Mouse (Mus musculus) limb, embryonic 10.5 days (tissue): ENCODE results near the gene Sfxn4. TPM values are rescaled to one million over a fixed set of nuclear protein-coding genes. Genes with fewer than 3 reads are reported as not detected.
A peak's percentile ranks its signal among the peaks of the same experiment; 100 is the strongest.

Source experiments
- DNase-seq: peaks from one replicate; pipeline ENCODE4 v3.0.0-alpha.2; 2017; ENCODE audit warnings: low spot score
- H3K27ac ChIP-seq: fragments of 300-500 bp; sonication (generic); 2 replicates; pipeline ENCODE4 v1.5.1; 2016; ENCODE audit warnings: mild to moderate bottlenecking
- H3K27me3 ChIP-seq: fragments of 300-500 bp; sonication (generic); 2 replicates; pipeline ENCODE4 v1.6.1; 2016; ENCODE audit warnings: low read depth, mild to moderate bottlenecking; ENCODE audit not compliant: poor library complexity, severe bottlenecking
- H3K36me3 ChIP-seq: fragments of 300-500 bp; sonication (generic); 2 replicates; pipeline ENCODE4 v1.6.1; 2016; ENCODE audit warnings: mild to moderate bottlenecking, moderate library complexity
- H3K4me1 ChIP-seq: fragments of 300-500 bp; sonication (generic); 2 replicates; pipeline ENCODE4 v1.6.1; 2016
- H3K4me3 ChIP-seq: fragments of 300-500 bp; sonication (generic); 2 replicates; pipeline ENCODE4 v1.5.1; 2016; ENCODE audit warnings: mild to moderate bottlenecking, moderate library complexity
- H3K9me3 ChIP-seq: fragments of 300-500 bp; sonication (generic); replicated peaks from 2 replicates; pipeline ENCODE4 v1.6.1; 2016; ENCODE audit warnings: mild to moderate bottlenecking
- WGBS: fragments of 180-500 bp; shearing (Covaris S2); methylation state at CpG from one replicate; pipeline ENCODE4 v1.1.7; 2016; 5-methylcytosine and 5-hydroxymethylcytosine counted together
- polyA plus RNA-seq: library from polyadenylated mRNA; unstranded; fragments of >200 nt; fragmentation: Nextera tagmentation; extraction: Ambion mirVana; gene quantifications from 2 replicates; pipeline ENCODE4 v1.2.1, GENCODE M21; 2016

Sfxn4 gene
- polyA plus RNA-seq, 1 experiment from 2014 or later = 12.8 TPM

DNA sequence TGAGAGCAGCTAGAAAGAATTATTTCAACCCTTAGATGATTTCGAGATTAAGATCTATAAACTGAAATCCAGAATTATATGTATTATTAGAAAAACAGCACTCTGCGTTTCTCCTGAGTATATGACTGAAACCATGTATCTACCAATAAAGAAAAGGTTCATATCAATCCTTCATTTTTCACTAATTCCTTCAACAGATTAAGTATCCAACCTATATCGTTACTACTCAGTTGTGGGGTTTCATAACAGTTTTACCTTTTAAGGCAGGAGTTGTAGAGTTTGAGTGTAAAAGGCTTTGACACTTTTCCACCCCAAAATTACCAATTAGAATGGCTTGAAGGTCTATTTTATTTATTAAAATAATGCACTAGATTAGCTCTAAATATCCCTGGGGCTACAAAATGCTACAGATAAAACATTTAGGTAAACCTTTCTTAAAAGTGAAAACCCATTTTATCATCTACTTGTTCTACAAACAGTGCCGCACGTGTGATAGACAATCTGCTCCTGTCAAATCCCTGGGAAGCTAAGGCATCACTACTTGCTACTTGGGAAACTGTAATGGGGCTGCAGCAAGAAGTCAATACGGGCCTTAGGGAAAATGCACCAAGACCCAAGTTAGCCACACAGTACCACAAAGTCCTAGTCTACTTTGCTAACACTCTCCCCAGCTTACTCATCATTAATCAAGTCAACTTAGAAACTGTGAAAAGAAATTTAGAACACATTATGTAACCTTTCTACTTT is 72.9 kb downstream of the Sfxn4 start:
- WGBS = 58% methylated on average over 6 of the region's 6 CpGs
- DNase-seq = no peak
- Histone ChIP-seq H3K9me3 (no peaks in the 10 kb centered on the region), H3K4me3 (peak overlapping the region; percentile 96), H3K4me1 (peaks cover 14% of the 10 kb centered on the region), H3K27ac (no peak overlapping the region), H3K36me3 (peaks cover 17% of the 10 kb centered on the region), H3K27me3 (no peaks in the 10 kb centered on the region)

DNA sequence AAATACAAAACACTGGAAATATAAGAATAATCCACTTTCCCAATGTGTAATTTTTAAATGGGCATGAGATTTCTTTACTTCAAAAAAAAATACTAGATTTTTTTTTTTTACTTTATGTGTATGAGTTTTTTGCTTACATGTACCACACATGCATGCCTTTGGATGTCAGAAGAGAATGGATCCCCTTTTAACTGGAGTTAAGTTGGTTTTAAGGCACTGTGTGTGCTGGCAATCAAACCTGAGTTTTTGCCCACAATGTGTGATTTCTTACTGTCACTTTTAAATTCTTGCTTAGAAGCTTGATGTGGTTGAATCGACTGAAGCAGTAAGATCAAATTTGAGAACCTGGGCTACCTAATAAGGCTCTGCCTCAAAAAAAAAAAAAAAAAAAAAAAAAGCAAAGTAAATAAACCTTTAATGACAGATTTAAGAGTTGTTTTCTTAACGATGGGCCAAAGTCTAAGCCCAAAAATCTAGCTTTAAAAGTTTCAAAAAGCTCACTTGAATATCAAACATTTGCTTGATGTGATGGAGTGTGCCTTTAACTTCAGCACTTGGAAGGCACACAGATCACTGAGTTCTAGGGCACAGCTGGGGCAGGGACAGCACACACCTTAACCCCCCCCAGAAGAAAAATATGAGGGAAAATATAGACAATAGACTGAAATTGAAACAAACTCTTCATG is 73.7 kb downstream of the Sfxn4 start:
- WGBS = 71% methylated on average over 2 of the region's 2 CpGs
- Histone ChIP-seq H3K4me1 (peaks cover 14% of the 10 kb centered on the region), H3K9me3 (no peaks in the 10 kb centered on the region), H3K4me3 (peak overlapping the region; percentile 96), H3K27me3 (no peaks in the 10 kb centered on the region), H3K27ac (no peak overlapping the region), H3K36me3 (peaks cover 24% of the 10 kb centered on the region)
- DNase-seq = no peak

Other genes with a start within 250 kb of the Sfxn4 start
- 1.0 and 1.1 TPM in 2 replicates for gene Nanos1, start 105.5 kb downstream of the Sfxn4 start, polyA plus RNA-seq
- 156 and 175 TPM in 2 replicates for gene Eif3a, start 70.8 kb downstream of the Sfxn4 start, polyA plus RNA-seq
- gene Fam45a, start 49.9 kb downstream of the Sfxn4 start, polyA plus RNA-seq = 22.0 and 25.8 TPM in 2 replicates
- gene Prdx3, start 13.1 kb upstream of the Sfxn4 start, polyA plus RNA-seq = 76.3 and 98.9 TPM in 2 replicates
- 1.4 and 1.6 TPM in 2 replicates for gene Grk5, start 28.3 kb upstream of the Sfxn4 start, polyA plus RNA-seq